Mouse (Mus musculus) kidney, adult 2 months (tissue): ENCODE data around the gene Slc6a15.

Experiments used
- CTCF ChIP-seq: fragments of 200-500 bp; conservative IDR thresholded peaks from 2 replicates; pipeline ENCODE4 v1.5.1; 2011; ENCODE audit warnings: low read depth, mild to moderate bottlenecking, control low read depth, low read length, moderate library complexity, mixed read lengths; ENCODE audit not compliant: insufficient read depth, insufficient read length
- POLR2A ChIP-seq: fragments of 200-500 bp; IDR thresholded peaks from one replicate; pipeline ENCODE4 v1.6.1; 2011; ENCODE audit warnings: low read depth, low read length, control low read depth

DNA sequence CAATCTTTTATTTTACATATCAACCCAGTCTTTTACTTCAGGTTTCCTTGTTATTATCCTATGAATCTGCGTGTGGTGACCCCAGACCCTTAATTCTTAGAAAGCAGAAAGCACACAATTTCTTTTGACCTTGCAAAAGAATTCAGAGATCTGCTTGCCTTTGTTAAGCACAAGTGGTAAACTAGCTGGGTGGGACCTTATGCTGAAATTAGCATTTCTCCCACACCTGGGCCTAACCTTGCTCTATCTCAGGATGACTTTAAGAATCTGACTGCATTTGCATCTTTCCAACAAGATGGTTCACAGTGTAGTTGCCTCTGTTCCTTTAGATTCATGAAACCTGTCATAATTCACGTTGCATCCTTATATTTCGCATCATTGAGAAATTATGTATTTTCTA lies 44.2 kb upstream of the Slc6a15 start:
- TF ChIP-seq POLR2A: no peak
- TF ChIP-seq CTCF: no peak
